ENCODE assay signal across 10 mouse cellular contexts in the genomic region with DNA sequence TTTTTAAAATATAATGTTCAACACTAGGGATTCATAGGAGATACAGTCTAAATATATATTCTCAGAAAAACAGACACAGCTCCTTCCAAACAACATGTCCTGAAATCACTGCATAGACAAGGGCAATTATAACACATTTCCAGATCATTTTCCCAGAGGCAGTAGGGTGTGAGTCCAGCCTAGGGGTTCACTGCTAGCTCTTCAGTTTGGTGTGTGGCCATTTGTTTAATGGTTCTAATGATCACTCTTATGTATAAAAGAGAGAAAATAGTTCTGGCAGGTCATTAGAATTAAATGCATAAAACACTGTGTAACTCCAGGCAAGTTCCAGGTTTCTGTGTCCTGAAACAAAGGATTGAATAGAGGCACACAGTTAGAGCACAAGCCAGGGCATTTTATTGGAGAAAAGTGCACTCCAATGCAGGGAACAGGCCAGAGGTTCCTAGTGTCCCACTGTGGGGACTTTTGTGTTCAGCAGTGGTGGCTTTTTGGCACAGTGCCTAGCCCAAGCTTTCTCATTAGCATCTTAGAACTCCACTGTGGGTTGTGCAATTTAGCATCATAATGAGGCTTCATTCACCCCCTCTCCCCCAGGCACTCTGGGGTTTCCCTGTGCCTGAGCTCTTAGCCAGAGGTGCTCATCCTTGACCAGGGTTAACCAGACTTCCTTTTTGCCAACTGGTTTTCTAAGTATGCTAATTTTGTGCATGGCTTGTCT. TPM values are rescaled to one million over a fixed set of nuclear protein-coding genes. Genes with fewer than 3 reads are reported as not detected.
A peak's percentile ranks its signal among the peaks of the same experiment; 100 is the strongest.
DNase-seq lines count a peak whose midpoint lies in the region; ATAC-seq and TF ChIP-seq lines count a peak whose summit lies in the region.
"Had no signal": no experiment of that assay in that cellular context is flagged by ENCODE, and none has a peak within 500 bp of the region (broad histone marks: within the 10 kb centered on the region; RNA-seq: fewer than 3 reads in every experiment).

No protein-coding gene starts in this region.

- H3K9ac ChIP-seq in ES-E14 (ENCODE audit: insufficient read depth, low read depth, low read length, poor library complexity, severe bottlenecking): no peak overlapping the region
- no peak overlapping the region for H3K9ac ChIP-seq in liver, embryonic 11.5 days (ENCODE audit: low read depth, low read length)

- H3K9me3 ChIP-seq in ES-E14 (ENCODE audit: control insufficient read depth, insufficient read depth, low read depth, low read length): no peaks in the 10 kb centered on the region
- H3K9me3 ChIP-seq in liver, embryonic 11.5 days (ENCODE audit: control insufficient read depth, low read length): no peaks in the 10 kb centered on the region

- no peak overlapping the region for H3K4me2 ChIP-seq in liver, embryonic 11.5 days

- in situ Hi-C loops in ES-E14 (cut with MboI; ENCODE audit: low sequenced_read_pairs in 2 of 2, unreplicated experiment in 2 of 2): no loop called here

- H3K4me1 ChIP-seq in ES-E14 (ENCODE audit: control insufficient read depth in 2 of 2, insufficient read depth in 2 of 2, low read length in 2 of 2, poor library complexity in 1 of 2): peaks cover 0 to 3% of the 10 kb centered on the region in 2 experiments; a peak in 3 of 4 replicates
- no peaks in the 10 kb centered on the region for H3K4me1 ChIP-seq in liver, embryonic 11.5 days (replicated peaks; ENCODE audit: control insufficient read depth, insufficient read depth, low read length)

- H3K27me3 ChIP-seq in liver, embryonic 11.5 days (replicated peaks; ENCODE audit: control insufficient read depth, insufficient read depth, low read length): no peaks in the 10 kb centered on the region

- DNase-seq in ES-E14 (ENCODE audit: low read depth, low spot score): peak; percentile 55
- DNase-seq in frontal cortex, postnatal 36 days (ENCODE audit: low spot score in 2 of 2): peak; percentile 7 to 9
- DNase-seq in left cerebral cortex, postnatal 10 days (ENCODE audit: extremely low spot score in 1 of 2, low spot score in 2 of 2): peak; percentile 19 to 31
- no peak for DNase-seq in lung, postnatal 10 days
- DNase-seq in liver, embryonic 11.5 days (ENCODE audit: low spot score): no peak
- DNase-seq in lung, postnatal 25 days (ENCODE audit: low spot score): no peak
- DNase-seq in adrenal gland, adult 8-10 months: no peak
- DNase-seq: heart, adult 11 months; liver had no signal

- H3K27ac ChIP-seq in ES-E14 (ENCODE audit: insufficient read depth, low read depth, low read length, poor library complexity, severe bottlenecking): no peak overlapping the region; the same call in 1 of the 2 replicates
- H3K27ac ChIP-seq in liver, embryonic 11.5 days (ENCODE audit: low read depth, low read length): no peak overlapping the region

- H3K4me3 ChIP-seq in ES-E14 (ENCODE audit: insufficient read depth in 1 of 2, low read depth in 1 of 2, low read length in 2 of 2, poor library complexity in 1 of 2, severe bottlenecking in 1 of 2): no peak overlapping the region
- H3K4me3 ChIP-seq in liver, embryonic 11.5 days (ENCODE audit: low read depth, low read length): no peak overlapping the region

- H3K36me3 ChIP-seq in ES-E14 (ENCODE audit: control insufficient read depth, insufficient read depth, low read length, poor library complexity, severe bottlenecking): no peaks in the 10 kb centered on the region; the same call in 1 of the 2 replicates
- H3K36me3 ChIP-seq in liver, embryonic 11.5 days (ENCODE audit: control insufficient read depth, insufficient read depth, low read length): no peaks in the 10 kb centered on the region

- intact Hi-C loops in left cerebral cortex, postnatal 10 days (cut with DNase I): no loop called here

- ATAC-seq in cerebellum, adult (ENCODE audit: insufficient number of reproducible peaks, low FRiP score, low TSS enrichment): 0 out of 2 replicates have a peak, but pooled peaks have one; percentile 36
- ATAC-seq in liver, embryonic 11.5 days (replicated peaks; ENCODE audit: low FRiP score): no peak

TF ChIP-seq in ES-E14, 5 proteins besides CTCF, POLR2A, EP300 and RAD21:
- TF ChIP-seq HCFC1 (IDR thresholded peaks at IDR 0.05; ENCODE audit: borderline replicate concordance, insufficient read depth, low read length) (no peak), ZNF384 (IDR thresholded peaks at IDR 0.05; ENCODE audit: low read depth, low read length) (no peak), MAFK (IDR thresholded peaks at IDR 0.05; ENCODE audit: insufficient read depth, low read depth, low read length) (no peak), ZC3H11A (IDR thresholded peaks at IDR 0.05; ENCODE audit: borderline replicate concordance, low read depth, low read length) (no peak), CHD2 (IDR thresholded peaks at IDR 0.05; ENCODE audit: low read depth, low read length) (no peak)

RNA-seq across cellular contexts. Expression of gene Pih1d3, which starts 10.8 kb away (rescaled TPM):
- not detected in 2 replicates for total RNA-seq in ES-E14 (2012; rRNA removed)
- not detected for total RNA-seq in left cerebral cortex, postnatal 10 days (2021)
- polyA plus RNA-seq in liver, embryonic 11.5 days (2014; fragmentation: Nextera tagmentation; extraction: Ambion mirVana): not detected in 2 replicates
- not detected for total RNA-seq in adrenal gland, adult 8-10 months (2022)

RNA-seq across cellular contexts. Expression of gene 4931428L18Rik, which starts 11.0 kb away (rescaled TPM):
- 1.8 and 2.1 TPM in 2 replicates for total RNA-seq in ES-E14 (2012; rRNA removed)
- not detected for total RNA-seq in left cerebral cortex, postnatal 10 days (2021)
- polyA plus RNA-seq in liver, embryonic 11.5 days (2014; fragmentation: Nextera tagmentation; extraction: Ambion mirVana): not detected in 2 replicates
- not detected for total RNA-seq in adrenal gland, adult 8-10 months (2022)

RNA-seq across cellular contexts. Expression of gene Lgsn, which starts 57.3 kb away (rescaled TPM):
- not detected in 2 replicates for total RNA-seq in ES-E14 (2012; rRNA removed)
- total RNA-seq in left cerebral cortex, postnatal 10 days (2021): not detected
- polyA plus RNA-seq in liver, embryonic 11.5 days (2014; fragmentation: Nextera tagmentation; extraction: Ambion mirVana): not detected in 2 replicates
- total RNA-seq in adrenal gland, adult 8-10 months (2022): not detected

Comparison
In these comparisons a context has a peak if more than half of its experiments do, and no peak if none do; other contexts are left out.
1. DNase-seq: peak in ES-E14 (single experiment), frontal cortex, postnatal 36 days (2 of 2) and left cerebral cortex, postnatal 10 days (2 of 2); none in lung, postnatal 10 days (single experiment), liver, embryonic 11.5 days (single experiment), lung, postnatal 25 days (single experiment) and adrenal gland, adult 8-10 months (single experiment).